Mouse (Mus musculus) heart, postnatal 0 days (tissue): Measurements from ENCODE around the gene Gm42372. TPM values are rescaled to one million over a fixed set of nuclear protein-coding genes. Genes with fewer than 3 reads are reported as not detected.

Experiments
- ATAC-seq: fragments of 200-750 bp; cut with Nextera tagmentation; 2 replicates; pipeline ENCODE4 v1.8.0; 2017; ENCODE audit warnings: low read depth, moderate number of reproducible peaks, moderate library complexity; ENCODE audit not compliant: insufficient read depth
- DNase-seq: peaks from one replicate; pipeline ENCODE4 v3.0.0-alpha.2; 2016; ENCODE audit warnings: low spot score
- H3K27ac ChIP-seq: fragments of 300-500 bp; sonication (generic); 2 replicates; pipeline ENCODE4 v1.5.1; 2014; ENCODE audit warnings: low read depth, mild to moderate bottlenecking
- H3K27me3 ChIP-seq: fragments of 300-500 bp; sonication (generic); 2 replicates; pipeline ENCODE4 v1.6.1; 2014; ENCODE audit warnings: low read length, mixed read lengths; ENCODE audit not compliant: control insufficient read depth, insufficient read depth
- H3K36me3 ChIP-seq: fragments of 300-500 bp; sonication (generic); replicated peaks from 2 replicates; pipeline ENCODE4 v1.6.1; 2014; ENCODE audit warnings: low read length, mixed read lengths; ENCODE audit not compliant: control insufficient read depth, insufficient read depth
- H3K4me1 ChIP-seq: fragments of 300-500 bp; sonication (generic); 2 replicates; pipeline ENCODE4 v1.6.1; 2014; ENCODE audit warnings: antibody characterized with exemption; ENCODE audit not compliant: control insufficient read depth, insufficient read depth
- H3K4me2 ChIP-seq: fragments of 300-500 bp; sonication (generic); 2 replicates; pipeline ENCODE4 v1.6.1; 2014; ENCODE audit warnings: low read depth, mild to moderate bottlenecking, low read length, moderate library complexity
- H3K4me3 ChIP-seq: fragments of 300-500 bp; sonication (generic); 2 replicates; pipeline ENCODE4 v1.5.1; 2014; ENCODE audit warnings: low read depth, low read length
- H3K9ac ChIP-seq: fragments of 300-500 bp; sonication (generic); replicated peaks from 2 replicates; pipeline ENCODE4 v1.6.1; 2014; ENCODE audit warnings: low read depth, low read length, mixed read lengths
- H3K9me3 ChIP-seq: fragments of 300-500 bp; sonication (generic); replicated peaks from 2 replicates; pipeline ENCODE4 v1.6.1; 2016; ENCODE audit warnings: low read length; ENCODE audit not compliant: control insufficient read depth
- CTCF ChIP-seq: IDR thresholded peaks from 2 replicates; pipeline ENCODE4 v1.5.1; 2016; ENCODE audit warnings: antibody characterized with exemption, control low read depth, low read depth
- EP300 ChIP-seq: IDR thresholded peaks from 2 replicates; pipeline ENCODE4 v1.6.1; 2016; ENCODE audit warnings: antibody characterized with exemption, low read depth
- WGBS: fragments of 180-500 bp; shearing (Covaris S2); extraction: QIAGEN DNeasy Blood & Tissue Kit; methylation state at CpG from one replicate; pipeline ENCODE4 v1.1.7; 2014; 5-methylcytosine and 5-hydroxymethylcytosine counted together
- polyA plus RNA-seq: library from polyadenylated mRNA; unstranded; fragments of >200 nt; fragmentation: Nextera tagmentation; extraction: Ambion mirVana; gene quantifications from 2 replicates; pipeline ENCODE4 v1.2.1, GENCODE M21; 2015
- total RNA-seq: library from RNA; depleted of rRNA; stranded (reverse); fragments of >200 nt; gene quantifications from 2 replicates; pipeline ENCODE4 v1.2.3, GENCODE M21; 2014; ENCODE audit warnings: low replicate concordance

Gm42372 gene
- total and polyA plus RNA-seq, 2 experiments from 2014 or later, result not detected

- Histone ChIP-seq H3K9me3 (no peaks in the 10 kb centered on the region), H3K27me3 (0 out of 2 replicates have a peak, but pooled peaks cover 5% of the 10 kb centered on the region), H3K4me3 (no peak overlapping the region), H3K9ac (no peak overlapping the region), H3K4me2 (no peak overlapping the region), H3K27ac (no peak overlapping the region), H3K36me3 (no peaks in the 10 kb centered on the region), H3K4me1 (no peaks in the 10 kb centered on the region)
- DNase-seq (no peak), ATAC-seq (no peak)
- 61% methylated on average over 4 of the region's 4 CpGs for WGBS
- TF ChIP-seq EP300 (no peak), CTCF (no peak)
These were observed 27.2 kb upstream of the Gm42372 start for GRCm38 (mm10) chr7:16955712-16956111.

DNA sequence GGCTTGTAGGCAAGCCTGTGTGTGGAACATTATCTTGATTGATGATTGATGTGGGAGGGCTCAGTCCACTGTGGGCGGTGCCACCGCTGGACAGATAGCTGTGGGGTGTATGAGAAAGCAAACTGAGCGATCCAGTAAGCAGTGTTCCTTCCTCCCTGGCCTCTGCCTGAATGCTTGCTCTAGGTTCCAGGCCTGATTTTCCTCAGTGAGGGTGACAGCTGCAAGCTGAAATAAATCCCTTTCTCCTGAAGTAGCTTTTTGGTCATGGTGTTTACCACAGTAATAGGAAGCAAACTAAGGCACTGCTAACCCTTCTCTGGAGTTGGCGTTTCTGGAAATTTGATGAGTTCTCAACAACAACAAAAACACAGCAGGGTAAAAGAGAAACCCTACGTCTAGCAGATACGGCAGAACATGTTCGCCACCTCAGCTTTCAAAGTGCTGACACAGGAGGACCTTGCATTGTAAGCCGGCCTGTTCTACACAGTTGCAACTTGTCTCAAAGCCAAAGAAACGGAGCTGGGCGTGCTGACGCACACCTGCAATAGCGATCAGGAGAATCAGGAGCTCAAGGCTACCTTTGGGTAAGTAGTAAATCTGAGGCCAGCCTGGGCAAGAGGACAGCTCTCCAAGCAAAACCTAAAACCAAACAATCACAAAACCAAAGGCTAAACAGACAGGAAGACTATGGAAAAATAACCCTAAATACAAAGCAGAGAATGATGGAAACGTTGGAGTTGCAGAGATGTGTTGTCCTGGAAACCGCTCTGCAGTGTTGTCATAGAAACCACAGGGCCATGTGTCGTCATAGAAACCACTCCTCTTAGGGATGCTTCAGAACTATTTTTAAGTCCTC lies 26.2 kb upstream of the Gm42372 start:
- Histone ChIP-seq H3K9me3 (no peaks in the 10 kb centered on the region), H3K27ac (no peak overlapping the region), H3K4me1 (no peaks in the 10 kb centered on the region), H3K4me2 (no peak overlapping the region), H3K27me3 (0 out of 2 replicates have a peak, but pooled peaks cover 9% of the 10 kb centered on the region), H3K4me3 (no peak overlapping the region), H3K36me3 (no peaks in the 10 kb centered on the region), H3K9ac (no peak overlapping the region)
- 73% methylated on average over 15 of the region's 15 CpGs for WGBS
- ATAC-seq (no peak), DNase-seq (no peak)
- TF ChIP-seq EP300, result no peak
- TF ChIP-seq CTCF, result no peak

- H3K4me3 ChIP-seq, result no peak within 1 kb of the TSS
- 31% methylated on average over 17 of the region's 17 CpGs for WGBS
- H3K4me2 ChIP-seq, result no peak within 1 kb of the TSS
- no peaks in the 10 kb centered on the region for H3K36me3 ChIP-seq
- H3K4me1 ChIP-seq, result no peaks in the 10 kb centered on the region
- no peak for TF ChIP-seq CTCF
- no peak for TF ChIP-seq EP300
- H3K9me3 ChIP-seq, result no peaks in the 10 kb centered on the region
- no peak within 1 kb of the TSS for H3K27ac ChIP-seq
- DNase-seq (no peak), ATAC-seq (no peak)
- no peak within 1 kb of the TSS for H3K9ac ChIP-seq
- 0 out of 2 replicates have a peak, but pooled peaks cover 9% of the 10 kb centered on the region for H3K27me3 ChIP-seq
These were observed 23.2 kb upstream of the Gm42372 start, which contains the start of gene Pnmal1 for GRCm38 (mm10) chr7:16959539-16960187. TSS of gene Pnmal1 (plus strand) at chr7:16959679.

GRCm38 (mm10) chr7:16961678-16962077 lies 21.2 kb upstream of the Gm42372 start:
- Histone ChIP-seq H3K4me1 (no peaks in the 10 kb centered on the region), H3K4me2 (no peak overlapping the region), H3K9ac (no peak overlapping the region), H3K36me3 (no peaks in the 10 kb centered on the region), H3K27me3 (0 out of 2 replicates have a peak, but pooled peaks cover 9% of the 10 kb centered on the region), H3K4me3 (no peak overlapping the region), H3K27ac (no peak overlapping the region), H3K9me3 (no peaks in the 10 kb centered on the region)
- no peak for ATAC-seq
- TF ChIP-seq CTCF, result no peak
- TF ChIP-seq EP300, result no peak
- WGBS, result 68% methylated on average over 5 of the region's 5 CpGs
- no peak for DNase-seq

- H3K9me3 ChIP-seq, result no peaks in the 10 kb centered on the region
- no peak overlapping the region for H3K9ac ChIP-seq
- H3K36me3 ChIP-seq, result no peaks in the 10 kb centered on the region
- 89% methylated on average over 6 of the region's 6 CpGs for WGBS
- ATAC-seq (no peak), DNase-seq (no peak)
- H3K4me3 ChIP-seq, result no peak overlapping the region
- TF ChIP-seq EP300 (no peak), CTCF (no peak)
- no peak overlapping the region for H3K27ac ChIP-seq
- no peaks in the 10 kb centered on the region for H3K27me3 ChIP-seq
- H3K4me1 ChIP-seq, result no peaks in the 10 kb centered on the region
- no peak overlapping the region for H3K4me2 ChIP-seq
These were observed 14.5 kb upstream of the Gm42372 start for GRCm38 (mm10) chr7:16968414-16968813.
